Mouse (Mus musculus): ENCODE measurements at regions not wholly inside any gene's neighbourhood (a gene's known extent, or its start where the extent isn't known, plus 50 kb on each side); places are given as distances from the start of the nearest gene placed in this dataset.

GRCm38 (mm10) chr6:100923070-100923469, 89.6 kb downstream of the Ppp4r2 start:
- intact Hi-C loops (cut with DNase I), result no loop called here
- DNase-seq, result no peak
- Histone ChIP-seq H3K27ac (no peak overlapping the region), H3K4me3 (no peak overlapping the region)
- no peak for TF ChIP-seq CTCF (IDR thresholded peaks at IDR 0.05)

DNA sequence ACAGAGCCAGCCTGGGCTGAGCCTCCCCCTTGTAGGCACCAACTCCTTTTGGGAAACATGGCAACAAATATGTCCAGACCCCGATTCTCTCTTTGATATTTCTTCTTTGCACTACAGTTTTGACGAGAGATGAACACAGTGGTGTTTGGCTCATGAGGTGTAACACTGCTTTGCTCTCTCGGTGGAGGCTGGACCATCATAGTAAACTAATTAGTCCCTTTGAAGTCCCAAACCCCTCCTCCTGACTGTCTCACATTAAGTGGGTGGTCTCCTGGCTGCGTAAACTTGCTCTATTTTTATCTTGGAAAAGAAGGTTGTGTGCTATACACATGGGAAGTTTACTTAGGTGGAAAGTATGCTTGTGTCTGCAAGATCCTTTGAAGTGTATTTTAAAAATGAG, 90.3 kb downstream of the Ppp4r2 start:
- DNase-seq, result no peak
- intact Hi-C loops (cut with DNase I), result no loop called here
- H3K27ac ChIP-seq, result no peak overlapping the region
- H3K4me3 ChIP-seq, result no peak overlapping the region
- no peak for TF ChIP-seq CTCF (IDR thresholded peaks at IDR 0.05)

DNA sequence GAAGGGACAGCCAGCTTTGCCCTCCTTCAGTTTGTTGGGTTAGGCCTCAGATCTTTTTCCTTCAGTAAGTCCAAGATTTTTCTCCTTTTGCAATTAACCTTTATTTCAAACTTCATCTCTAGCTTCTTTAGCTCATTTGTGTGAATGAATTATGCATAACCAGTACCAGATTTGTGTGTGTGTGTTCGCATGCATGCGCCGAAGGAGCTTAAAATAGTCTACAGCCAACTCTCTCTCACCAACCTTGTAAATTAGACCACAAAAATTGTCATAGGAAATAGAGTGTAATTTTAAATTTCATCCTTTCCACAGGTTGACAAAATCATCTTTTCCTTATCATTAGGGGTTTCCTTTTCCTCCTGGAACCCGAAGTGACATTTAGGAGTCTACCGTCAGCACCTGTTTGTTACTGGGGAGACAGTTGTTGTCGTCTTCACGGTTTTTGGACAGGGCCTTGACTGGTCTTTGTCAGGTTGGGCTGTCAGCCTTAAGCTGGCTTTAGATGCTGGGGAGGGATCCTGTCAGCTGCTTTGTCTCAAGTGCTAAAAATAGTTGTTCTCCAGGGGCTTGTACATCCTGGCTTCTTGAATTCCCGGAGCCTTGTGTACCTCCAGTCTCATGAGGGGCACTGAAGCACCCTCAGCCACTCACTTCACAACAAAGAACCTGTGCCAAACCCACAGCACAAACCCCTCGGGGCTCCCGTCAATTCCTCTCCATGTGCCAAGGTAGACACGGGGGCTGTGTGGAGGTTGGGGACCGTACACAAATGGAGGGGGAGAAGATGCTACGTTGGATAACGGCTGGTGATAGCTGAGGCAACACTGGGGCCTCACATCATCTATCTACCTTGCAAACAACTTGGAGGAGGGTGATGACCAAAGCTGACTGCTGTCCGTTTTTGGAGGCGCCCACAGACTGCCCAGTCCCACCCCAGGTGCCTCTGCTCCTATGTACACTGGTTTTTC, 95.7 kb downstream of the Ppp4r2 start:
- DNase-seq, result no peak
- TF ChIP-seq CTCF (IDR thresholded peaks at IDR 0.05), result no peak
- H3K27ac ChIP-seq, result no peak overlapping the region
- H3K4me3 ChIP-seq, result no peak overlapping the region
- intact Hi-C loops (cut with DNase I), result no loop called here

- DNase-seq, result peak; percentile 21
- no peak overlapping the region for H3K27ac ChIP-seq
- intact Hi-C loops (cut with DNase I), result no loop called here
- no peak overlapping the region for H3K4me3 ChIP-seq
- TF ChIP-seq CTCF (IDR thresholded peaks at IDR 0.05), result no peak
Observed at GRCm38 (mm10) chr6:100929759-100930358, 96.4 kb downstream of the Ppp4r2 start.

DNA sequence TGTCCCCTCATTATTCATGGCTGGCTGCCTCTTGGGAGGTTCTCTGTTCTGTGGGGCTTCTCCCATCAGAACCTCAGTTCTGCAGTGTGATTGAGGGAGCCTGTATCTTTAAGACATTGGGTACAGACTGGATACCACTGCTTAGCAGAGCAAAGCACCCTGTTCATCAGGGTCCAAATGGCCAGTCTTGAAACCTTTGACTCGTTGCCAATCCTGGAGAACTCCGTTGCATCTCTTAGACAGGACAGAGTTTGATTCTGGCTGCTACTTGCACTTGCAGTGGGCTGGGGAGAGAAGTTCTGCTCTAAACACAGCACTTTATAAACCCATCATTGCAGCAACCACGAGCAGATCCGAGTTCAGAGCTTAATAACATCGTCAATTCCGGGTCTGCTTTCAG, 97.3 kb downstream of the Ppp4r2 start:
- no peak overlapping the region for H3K27ac ChIP-seq
- intact Hi-C loops (cut with DNase I), result no loop called here
- no peak for DNase-seq
- H3K4me3 ChIP-seq, result no peak overlapping the region
- no peak for TF ChIP-seq CTCF (IDR thresholded peaks at IDR 0.05)

DNA sequence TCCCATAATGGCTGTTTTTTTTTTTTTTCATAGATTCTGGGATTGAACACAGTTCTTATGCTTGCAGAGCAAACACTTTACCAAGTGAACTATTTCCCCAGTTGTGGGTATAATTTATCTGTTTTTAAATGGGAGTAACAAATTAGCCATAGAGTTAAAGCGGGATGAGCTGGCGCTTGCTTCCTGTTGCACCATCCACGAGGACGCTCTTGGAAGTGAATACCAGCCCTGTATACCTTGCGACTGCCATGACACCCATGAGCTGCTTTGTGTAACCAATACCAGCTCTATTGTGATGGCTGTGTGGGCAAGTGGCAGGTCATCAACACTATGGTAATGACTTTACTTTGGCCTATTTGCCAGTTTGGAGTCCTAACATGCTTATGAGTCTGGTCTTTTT, 101.0 kb downstream of the Ppp4r2 start:
- intact Hi-C loops (cut with DNase I), result no loop called here
- H3K4me3 ChIP-seq, result no peak overlapping the region
- no peak for DNase-seq
- TF ChIP-seq CTCF (IDR thresholded peaks at IDR 0.05), result no peak
- H3K27ac ChIP-seq, result no peak overlapping the region

DNA sequence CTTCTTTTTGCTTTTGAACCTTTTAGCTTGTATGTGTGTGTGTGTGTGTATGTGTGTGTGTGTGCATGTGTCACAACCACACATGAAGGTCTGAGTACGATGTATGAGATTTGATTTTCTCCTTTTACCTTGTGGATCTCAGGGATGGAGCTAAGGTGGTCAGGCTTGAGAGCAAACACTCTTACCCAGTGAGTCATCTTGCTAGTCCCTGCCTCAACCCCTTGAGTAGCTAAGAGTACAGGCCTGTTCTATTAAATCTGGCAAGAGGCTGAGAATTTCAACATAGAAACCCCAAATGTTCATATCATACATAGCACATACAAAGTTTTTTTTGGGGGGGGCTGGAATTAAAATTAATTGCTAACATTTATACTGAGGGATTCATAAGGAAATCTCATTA, 104.4 kb downstream of the Ppp4r2 start:
- intact Hi-C loops (cut with DNase I), result no loop called here
- no peak overlapping the region for H3K4me3 ChIP-seq
- no peak for TF ChIP-seq CTCF (IDR thresholded peaks at IDR 0.05)
- H3K27ac ChIP-seq, result no peak overlapping the region
- DNase-seq, result no peak

- no peak for TF ChIP-seq CTCF (IDR thresholded peaks at IDR 0.05)
- intact Hi-C loops (cut with DNase I), result no loop called here
- Histone ChIP-seq H3K4me3 (no peak overlapping the region), H3K27ac (no peak overlapping the region)
- no peak for DNase-seq
Observed at GRCm38 (mm10) chr6:100938376-100938775, 105.0 kb downstream of the Ppp4r2 start.

DNA sequence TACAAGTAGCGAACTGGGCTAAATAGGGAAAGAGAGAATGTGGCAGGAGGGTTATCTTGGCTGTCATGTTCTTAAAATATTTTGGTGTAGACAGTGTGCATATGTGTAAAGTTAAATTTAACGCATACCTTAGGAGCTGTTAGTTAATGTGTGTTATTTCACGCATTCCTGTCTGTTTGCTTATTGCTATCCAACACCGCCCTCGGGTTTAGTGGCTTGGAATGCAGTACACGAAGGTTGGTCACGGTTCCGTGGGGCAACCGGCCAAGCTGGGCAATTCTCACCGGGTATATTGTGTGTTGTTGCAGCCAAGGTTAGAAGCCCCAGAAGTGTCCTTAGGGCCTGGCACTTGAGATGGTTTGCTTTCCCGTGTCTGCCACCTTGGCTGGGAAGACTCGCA, 105.6 kb downstream of the Ppp4r2 start:
- intact Hi-C loops (cut with DNase I), result no loop called here
- no peak overlapping the region for H3K4me3 ChIP-seq
- TF ChIP-seq CTCF (IDR thresholded peaks at IDR 0.05), result no peak
- peak; percentile 21 for DNase-seq
- no peak overlapping the region for H3K27ac ChIP-seq

DNA sequence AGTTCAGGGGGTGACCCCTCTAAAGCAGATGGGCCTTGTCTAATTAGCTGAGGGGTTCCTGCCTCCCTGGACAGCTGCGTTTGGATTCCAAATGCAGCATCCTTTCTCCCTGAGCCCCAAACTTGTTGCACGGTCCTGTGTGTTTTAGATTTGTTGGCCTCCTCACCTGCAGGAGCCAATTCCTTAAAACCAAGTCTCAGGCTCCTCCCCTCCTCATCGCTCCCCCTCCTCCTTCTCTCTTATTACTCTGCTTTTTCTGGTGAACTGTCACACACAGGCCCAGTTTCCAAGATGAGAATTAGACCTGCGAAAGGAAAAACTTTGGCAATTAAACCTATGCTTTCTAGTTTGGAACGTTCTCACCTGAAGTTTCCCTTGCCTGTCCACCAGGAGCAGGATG, 106.3 kb downstream of the Ppp4r2 start:
- intact Hi-C loops (cut with DNase I), result no loop called here

DNA sequence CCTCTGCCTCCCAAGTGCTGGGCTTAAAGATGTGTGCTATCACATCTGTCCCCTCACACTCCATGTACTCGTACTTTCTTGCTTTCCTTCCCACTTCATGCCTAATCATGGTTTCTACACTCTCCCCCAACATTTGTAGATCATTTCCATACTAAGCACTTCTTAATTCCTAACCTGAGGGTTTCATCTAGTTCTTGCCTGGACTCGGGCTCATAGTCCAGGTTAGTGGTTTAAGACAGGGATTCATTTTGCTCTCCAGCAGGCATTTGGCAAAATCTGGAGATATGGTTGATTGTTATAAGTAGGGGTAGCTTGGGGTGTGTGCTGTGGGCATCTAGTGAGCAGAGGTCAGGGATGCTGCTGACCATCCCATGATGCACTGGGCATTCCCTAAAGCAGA, 108.3 kb downstream of the Ppp4r2 start:
- Histone ChIP-seq H3K4me3 (no peak overlapping the region), H3K27ac (no peak overlapping the region)
- TF ChIP-seq CTCF (IDR thresholded peaks at IDR 0.05), result no peak
- DNase-seq, result no peak
- intact Hi-C loops (cut with DNase I), result no loop called here

More for the DNA sequence above, 106.3 kb downstream of the Ppp4r2 start:
- no peak for TF ChIP-seq CTCF (IDR thresholded peaks at IDR 0.05)
- DNase-seq, result no peak
- no peak overlapping the region for H3K4me3 ChIP-seq
- no peak overlapping the region for H3K27ac ChIP-seq

DNA sequence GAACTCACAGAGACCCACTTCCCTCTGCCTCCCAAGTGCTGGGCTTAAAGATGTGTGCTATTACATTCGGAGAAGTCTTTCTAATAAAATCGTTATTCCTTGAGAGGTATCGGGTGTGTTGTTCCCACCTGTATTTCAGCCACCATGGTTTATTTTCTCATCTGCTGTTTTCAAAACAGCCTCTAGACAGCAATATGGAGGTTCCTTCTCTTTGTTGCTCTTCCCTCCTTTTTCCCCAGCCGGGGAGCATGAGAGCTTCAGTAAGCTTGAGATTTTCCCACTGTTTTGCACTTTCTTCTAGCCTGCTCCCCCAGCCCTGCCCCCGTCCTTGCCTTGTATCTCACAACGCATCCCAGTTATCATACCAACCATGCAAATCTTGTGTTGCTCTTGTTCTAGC, 109.5 kb downstream of the Ppp4r2 start:
- TF ChIP-seq CTCF (IDR thresholded peaks at IDR 0.05), result no peak
- no peak for DNase-seq
- H3K27ac ChIP-seq, result no peak overlapping the region
- intact Hi-C loops (cut with DNase I), result no loop called here
- no peak overlapping the region for H3K4me3 ChIP-seq

DNA sequence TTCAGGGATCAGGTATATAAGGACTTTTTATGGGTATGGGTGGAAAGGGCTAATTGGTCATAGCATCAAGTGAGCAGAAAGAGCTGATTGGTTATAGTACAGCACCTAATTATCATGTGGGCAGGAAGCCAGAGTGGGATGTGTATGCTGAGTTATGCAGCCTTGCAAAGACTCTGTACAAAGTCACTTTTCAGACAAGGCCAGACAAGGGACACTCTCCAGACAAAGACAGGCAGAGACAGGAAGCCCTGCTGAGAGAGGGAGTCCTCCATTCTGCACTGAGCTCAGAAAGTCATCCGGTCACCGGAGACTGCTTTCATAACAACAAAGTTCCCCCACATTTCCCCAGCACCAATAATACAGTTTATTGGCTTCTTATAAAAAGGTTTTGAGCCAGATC, 112.4 kb downstream of the Ppp4r2 start:
- no peak for DNase-seq
- intact Hi-C loops (cut with DNase I), result no loop called here

More for the DNA sequence above, 112.4 kb downstream of the Ppp4r2 start:
- H3K4me3 ChIP-seq, result no peak overlapping the region
- TF ChIP-seq CTCF (IDR thresholded peaks at IDR 0.05), result no peak
- H3K27ac ChIP-seq, result no peak overlapping the region
